Mouse (Mus musculus) cerebellum, adult 18-20 months (tissue): Measurements from ENCODE around the gene Nkrf.

Source experiments
- DNase-seq, 2 experiments: peaks; one replicate each; pipeline ENCODE4 v3.0.0; 2021

The Nkrf gene

GRCm38 (mm10) chrX:36847152-36847551 lies 55.5 kb downstream of the Nkrf start:
- no peak for DNase-seq

- DNase-seq: no peak
These were observed 59.2 kb downstream of the Nkrf start for GRCm38 (mm10) chrX:36843346-36843990.

DNA sequence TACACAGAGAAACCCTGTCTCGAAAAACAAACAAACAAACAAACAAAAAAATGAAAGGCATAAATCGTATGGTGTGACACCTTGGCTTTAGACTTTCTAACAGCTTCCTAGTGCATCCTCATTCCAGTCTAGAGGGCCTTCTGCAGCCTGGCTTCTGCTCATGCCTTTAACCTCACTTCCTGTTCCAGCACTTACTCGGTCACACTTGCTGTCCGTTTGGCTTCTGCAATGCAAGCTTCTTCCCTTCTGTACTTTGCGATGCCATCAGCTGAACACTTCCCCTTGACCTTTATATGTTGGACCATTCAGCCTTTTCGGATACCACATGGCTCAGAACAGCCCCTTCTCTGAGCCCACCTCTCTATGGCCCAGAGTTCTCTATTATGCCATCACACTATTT lies 61.0 kb downstream of the Nkrf start:
- no peak for DNase-seq

DNA sequence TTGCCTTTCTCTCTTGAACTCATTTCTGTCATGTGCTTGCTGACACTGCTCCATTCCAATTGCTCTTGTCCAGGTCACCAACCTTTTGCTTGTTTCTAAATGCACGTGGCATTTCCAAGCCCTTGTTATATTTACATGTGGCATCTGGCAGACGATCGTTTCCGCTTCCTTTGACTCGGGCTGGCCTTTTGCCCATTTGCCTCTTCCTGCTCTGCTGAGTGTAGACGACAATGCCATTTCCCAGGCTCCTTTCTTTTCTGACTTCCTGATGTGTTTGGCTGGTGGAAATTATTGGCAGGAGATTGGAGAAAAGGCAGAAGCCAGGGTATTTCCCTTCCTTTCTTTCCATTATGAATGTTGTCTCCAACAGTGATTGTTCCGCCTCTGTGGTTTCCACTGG lies 63.3 kb downstream of the Nkrf start:
- DNase-seq: no peak
